Mouse (Mus musculus): ENCODE measurements around the gene Degs1. TPM values are rescaled to one million over a fixed set of nuclear protein-coding genes. Genes with fewer than 3 reads are reported as not detected.

The Degs1 gene
- total RNA-seq, 2 experiments from 2014 or later = 47.5 to 52.7 TPM

DNA sequence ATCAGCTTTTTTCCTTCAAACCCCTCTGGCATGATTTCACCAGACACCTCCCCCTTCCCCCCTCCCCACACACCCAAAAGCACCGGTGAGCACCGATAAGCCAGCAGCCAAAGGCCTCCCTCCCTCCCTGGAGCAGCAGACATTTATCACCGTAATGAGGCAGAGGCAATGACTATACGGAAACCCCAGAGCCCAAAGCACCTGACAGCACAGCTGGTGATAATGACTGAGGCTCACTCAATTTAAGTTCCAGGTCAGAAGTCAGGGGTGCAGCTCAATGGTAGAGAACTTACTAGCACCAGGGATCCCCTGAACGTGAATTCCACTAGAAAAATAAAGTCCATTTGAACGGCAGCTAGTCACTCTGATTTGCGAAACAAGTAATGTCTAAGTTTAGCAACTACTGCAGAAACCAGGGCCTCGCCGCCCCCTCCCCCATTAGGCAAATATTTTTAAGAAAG is 1.3 kb downstream of the Degs1 start:
- DNase-seq (ENCODE audit: low spot score in 2 of 2) = no peak

DNA sequence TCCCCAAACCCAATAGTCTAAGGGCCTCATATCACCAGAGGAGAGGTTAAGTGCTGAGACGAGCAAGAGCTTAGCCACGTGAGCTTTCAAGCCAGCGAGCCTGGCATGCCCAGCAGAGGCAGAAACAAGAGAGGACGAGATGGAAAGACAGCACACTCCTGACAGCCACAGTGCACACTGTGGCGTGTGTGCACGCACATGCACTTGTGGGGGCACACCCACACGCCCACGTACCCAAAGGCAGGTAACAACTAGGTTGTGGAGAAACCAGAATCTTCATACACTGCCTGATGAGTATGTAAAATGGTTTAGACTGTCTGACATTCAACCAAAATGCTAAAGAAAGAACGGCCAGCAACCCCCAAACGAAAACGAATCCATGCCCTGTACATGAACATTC is 2.0 kb downstream of the Degs1 start:
- DNase-seq (ENCODE audit: low spot score in 2 of 2) = no peak

DNA sequence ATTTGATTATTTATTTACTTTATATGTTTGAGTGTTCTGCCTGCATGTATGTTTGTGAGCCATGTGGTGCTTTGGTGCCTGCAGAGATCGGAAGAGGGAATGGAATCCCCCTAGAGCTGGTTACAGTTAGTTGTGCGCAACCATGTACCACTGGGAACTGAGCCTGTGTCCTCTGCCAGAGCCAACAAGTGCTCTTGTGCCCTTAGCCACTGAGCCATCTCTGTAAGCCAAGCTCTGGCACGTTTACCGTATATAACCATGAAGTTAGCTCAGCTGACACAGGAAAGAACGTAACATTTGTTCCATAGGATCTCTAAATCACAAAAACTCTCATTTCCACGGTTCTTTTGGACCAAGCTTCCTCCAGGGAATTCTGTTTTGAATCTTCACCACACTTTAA is 2.6 kb downstream of the Degs1 start:
- no peak for DNase-seq (ENCODE audit: low spot score in 2 of 2)

DNA sequence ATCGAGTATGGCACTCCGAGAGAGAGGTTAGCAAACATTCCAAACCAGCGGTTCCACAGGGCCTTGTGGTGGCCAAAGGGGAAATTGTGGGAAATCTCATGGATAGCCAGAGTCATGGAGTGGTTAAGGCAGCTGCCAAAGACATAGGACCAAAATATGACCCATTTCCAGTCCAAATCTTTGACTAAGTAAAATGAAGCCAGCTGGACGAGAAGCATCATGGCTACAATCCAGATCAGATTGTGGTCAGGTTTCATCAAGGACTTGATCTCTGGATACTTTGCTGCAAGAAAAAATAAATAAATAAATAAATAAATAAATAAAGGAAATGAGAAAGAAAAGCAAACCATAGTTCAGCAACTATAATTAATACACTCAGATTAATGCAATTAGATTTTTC is 3.2 kb downstream of the Degs1 start:
- DNase-seq (ENCODE audit: low spot score in 2 of 2) = no peak

DNA sequence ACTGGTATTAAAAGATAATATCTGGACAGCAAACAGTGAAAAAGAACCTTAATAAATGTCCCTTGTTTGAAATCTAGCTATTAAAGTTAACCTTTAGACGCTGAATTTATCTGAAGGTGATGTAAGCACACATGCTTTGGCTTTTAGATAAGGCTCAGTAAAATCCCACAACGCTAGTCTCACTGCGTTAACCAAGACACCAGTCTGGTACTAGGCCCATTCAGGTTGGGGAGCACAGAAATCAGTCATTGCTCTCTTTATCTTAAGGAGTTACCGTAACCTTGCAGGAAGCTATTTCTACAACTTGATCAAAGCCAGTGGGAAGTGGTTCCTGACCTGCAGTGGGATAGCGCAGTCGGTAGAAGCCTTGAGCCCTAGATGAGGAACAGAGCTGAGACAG is 7.5 kb downstream of the Degs1 start:
- no peak for DNase-seq (ENCODE audit: low spot score in 2 of 2)

DNA sequence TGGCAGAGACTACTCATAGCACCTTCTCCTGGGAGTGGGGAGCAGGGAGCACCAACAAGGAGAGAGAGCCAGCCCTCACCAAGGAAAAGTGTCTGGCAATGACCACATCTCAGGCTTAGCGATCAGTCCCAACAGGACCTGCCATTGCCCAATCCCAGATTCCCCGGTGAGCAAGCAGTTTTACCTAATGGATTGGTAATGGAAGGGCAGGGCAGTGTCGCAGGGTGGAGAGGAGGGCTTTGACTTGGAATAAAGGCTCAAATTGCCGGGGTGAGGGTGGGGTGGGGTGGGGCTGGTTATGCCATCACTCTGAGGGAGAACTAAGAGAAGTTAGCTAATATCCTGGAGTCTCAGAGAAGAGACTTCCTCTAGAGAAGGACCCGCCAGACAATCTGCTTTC is 11.0 kb downstream of the Degs1 start:
- DNase-seq (ENCODE audit: low spot score in 2 of 2) = no peak

DNA sequence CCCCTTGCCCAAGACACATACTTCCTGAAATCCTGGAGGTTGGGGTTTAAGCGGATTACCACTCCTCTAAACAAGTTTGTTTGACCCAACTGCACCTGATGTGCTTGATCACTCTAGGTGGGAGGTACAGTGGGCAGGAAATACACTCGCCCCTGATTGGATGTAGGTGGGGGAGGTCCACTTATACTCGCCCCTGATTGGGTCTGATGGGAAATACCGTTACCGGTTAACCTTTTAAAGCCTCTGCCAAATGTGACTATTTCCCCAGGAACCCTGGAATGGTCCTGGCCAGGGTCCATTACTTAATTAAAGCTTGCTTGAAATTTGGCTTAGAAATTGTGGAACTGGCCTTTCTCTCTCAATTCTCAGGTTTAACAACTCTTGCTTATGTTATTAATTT is 11.5 kb downstream of the Degs1 start:
- no peak for DNase-seq (ENCODE audit: low spot score in 2 of 2)

DNA sequence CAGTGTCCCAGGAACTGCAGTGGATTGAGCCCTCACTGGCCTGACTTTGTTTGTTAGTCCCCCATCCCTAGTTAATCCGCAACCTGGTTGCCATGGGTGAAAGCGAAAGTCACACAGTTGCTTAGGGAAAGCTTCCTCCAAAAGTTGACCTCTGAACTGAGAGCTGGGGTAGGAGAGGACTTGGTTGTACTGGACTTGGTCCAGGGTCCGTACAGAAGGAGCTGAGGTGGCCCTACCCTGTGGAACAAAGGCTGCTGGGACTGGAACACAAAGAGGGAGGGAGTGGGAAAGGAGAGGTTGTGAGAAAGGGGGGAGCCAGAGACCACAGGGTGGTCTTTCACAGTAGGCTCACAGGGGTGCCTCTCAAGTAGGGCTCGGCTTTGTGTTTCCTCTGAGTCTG is 14.3 kb downstream of the Degs1 start:
- DNase-seq (ENCODE audit: low spot score in 2 of 2) = no peak

DNA sequence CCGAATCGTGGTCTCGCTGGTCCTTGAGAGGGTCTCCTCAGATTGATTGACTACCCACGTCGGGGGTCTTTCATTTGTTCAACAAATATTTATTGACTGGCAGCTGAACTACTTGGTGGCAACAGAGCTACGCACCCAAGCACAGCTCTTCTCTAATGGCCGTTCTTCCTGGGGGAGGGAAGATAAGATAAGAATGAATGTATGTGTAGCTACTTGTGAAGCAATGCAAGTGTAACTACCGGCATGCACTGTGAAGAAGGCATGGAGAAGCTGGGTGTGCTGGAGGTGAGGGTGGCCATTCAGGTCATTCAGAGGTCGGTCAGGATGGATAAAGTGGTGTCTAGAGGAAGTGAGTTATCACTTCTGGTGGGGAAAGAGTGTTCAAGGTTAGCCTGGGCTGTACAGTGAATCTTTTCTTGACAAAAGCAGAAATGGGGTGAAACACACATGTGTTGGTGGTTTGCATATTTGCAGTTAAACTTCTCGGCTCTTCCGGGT is 16.5 kb downstream of the Degs1 start:
- DNase-seq (ENCODE audit: low spot score in 2 of 2) = no peak

DNA sequence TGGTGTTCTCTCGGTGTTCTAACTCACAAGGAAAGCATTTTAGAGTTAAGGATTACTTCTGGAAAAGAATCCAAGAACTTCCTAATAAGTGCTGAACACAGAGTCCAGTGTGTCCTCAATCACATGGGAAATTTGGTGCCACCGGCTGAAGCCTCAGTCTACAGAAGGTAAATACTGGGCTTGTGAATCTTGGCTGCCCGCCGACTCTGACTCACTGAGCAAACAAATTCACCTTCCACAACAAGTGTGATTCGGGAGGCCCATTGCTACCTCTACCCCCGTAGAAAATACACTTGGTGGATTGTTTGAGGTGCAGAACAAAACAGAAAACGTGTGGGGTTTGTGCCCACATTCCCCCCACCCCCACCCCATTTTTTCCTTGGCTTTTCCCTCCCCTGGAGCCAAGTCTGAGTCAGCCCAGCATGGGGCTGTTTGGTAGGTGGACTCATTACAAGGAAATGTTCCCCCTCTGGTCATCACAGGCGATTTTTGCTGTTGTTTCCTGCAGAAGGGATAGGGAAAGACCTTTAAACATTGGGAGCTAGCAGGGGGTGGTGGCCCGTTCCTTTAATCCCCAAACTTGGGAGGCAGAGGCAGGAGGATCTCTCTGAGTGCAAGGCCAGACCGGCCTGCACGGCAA is 26.4 kb downstream of the Degs1 start:
- DNase-seq (ENCODE audit: low spot score in 2 of 2) = no peak

DNA sequence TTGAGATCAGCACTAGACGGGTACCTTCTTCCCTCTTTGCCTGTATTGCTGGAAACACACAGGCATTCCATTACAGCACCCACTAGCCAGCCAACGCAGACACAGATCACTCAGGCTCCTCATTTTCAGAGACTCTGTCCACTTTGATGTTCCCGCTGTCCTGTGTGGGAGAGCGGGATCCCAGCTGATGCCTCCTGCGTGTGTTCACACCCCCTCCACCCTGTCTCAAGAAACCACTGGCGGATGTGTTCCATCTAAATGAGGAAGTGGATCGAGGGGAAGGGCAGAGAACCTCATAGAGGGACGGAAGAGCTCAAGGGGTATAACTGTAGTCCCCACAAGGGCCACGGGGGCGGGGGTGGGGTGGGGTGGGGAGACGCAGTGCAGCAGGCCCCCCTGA is 27.6 kb downstream of the Degs1 start:
- DNase-seq (ENCODE audit: low spot score in 2 of 2) = no peak

DNA sequence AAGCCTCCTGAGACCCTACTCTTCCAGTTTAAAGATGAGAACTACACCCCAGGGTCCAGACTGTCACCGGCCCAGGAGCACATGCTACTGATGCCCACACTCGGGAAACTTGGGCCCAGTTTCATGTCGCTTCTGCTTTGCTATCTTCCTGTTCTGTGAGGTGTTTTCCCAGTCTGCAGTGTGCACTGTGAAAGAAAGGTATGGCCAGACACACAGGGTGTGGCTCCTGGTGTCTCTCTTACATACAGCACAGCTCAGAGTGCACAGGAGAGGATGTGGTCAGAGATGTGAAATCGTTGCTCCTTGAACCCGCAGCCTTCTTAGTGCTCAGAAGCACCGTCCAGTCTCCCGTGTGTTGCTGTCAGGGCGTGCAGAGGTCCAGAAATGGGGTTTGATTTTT is 28.0 kb downstream of the Degs1 start:
- no peak for DNase-seq (ENCODE audit: low spot score in 2 of 2)

DNA sequence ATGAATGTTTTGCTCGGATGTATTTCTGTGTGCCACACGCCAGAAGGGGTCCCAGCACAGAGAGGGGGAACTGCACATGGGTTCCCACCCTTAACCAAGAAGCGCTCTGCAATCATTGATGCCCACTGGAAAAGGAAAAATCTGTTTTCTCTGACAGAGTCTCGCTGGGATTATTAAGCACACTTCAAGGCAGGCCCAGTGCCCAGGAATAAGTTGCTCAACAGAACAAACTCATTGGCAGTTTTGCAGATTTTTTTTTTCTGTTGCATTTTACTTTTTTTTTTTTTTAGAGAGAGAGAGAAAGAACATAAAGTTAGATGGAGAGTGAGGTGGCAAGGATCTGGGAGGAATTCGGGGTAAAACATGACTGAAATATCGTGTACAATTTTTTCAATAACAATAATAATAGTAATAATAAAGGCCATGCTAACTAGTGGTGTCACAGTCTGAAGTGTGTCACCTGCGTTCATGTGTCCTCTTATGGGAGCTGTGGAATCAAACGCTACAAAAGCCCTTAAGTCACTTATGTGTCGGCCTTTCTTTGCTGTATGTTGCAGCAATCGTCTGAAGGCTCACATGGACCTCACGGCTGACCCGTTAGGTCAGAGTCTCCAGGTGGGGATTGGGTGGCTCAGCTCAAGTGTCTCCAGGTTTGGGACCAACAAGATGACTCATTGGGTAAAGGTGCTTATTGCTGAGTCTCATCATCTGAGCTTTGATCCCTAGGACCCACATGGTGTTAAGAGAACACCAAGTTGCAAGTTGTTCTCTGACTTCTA is 28.7 kb downstream of the Degs1 start:
- DNase-seq (ENCODE audit: low spot score in 2 of 2) = no peak

DNA sequence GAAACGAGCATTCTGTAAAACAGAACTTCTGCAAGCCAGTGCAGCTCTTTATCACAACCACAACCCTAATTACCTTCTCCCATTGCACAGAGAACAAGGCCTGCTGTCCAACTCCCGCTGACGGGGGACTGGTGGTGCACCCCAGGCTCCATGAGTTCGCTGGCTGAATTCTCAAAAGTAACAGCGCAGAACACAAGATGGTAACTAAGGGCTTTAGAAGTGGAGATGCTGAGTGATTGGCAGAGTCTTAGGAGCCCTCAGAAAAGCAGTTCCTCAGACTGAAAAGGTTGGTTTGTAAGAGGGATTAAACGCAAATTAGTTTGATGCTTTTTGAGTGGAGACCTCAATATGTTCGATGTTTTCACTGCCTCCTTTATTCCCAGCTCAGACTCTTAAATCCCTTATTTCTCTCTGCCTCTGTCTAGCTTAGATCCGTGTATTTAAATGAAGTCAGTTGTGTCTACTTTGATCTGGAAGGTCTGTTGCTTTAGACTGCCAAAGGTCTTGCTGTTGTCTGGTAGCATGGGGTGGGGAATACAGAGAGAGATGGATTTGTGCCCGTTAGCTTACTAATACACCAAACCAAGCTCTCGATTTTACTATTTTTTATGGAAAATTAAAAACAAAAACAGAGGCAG is 30.0 kb downstream of the Degs1 start:
- DNase-seq (ENCODE audit: low spot score in 2 of 2) = no peak

DNA sequence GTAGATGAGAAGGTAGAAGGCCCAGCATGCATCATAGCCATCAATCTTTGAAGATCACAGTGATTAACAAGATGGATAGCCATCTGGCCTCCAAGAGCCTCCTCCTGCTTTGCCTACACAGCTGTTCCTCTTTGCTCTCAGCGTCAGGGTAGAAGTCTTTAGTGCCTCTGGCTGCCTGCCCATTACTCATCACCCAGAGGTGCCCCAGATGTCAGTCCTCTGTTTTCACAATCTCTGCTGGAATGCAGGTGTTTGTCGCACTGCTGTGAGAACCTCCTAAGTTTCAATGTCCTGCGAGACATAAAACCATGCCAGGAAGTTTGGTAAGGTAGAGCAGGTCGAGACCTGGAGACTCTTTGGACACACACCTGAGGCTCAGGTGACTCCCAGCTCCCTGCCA is 31.9 kb downstream of the Degs1 start:
- DNase-seq (ENCODE audit: low spot score in 2 of 2) = no peak

DNA sequence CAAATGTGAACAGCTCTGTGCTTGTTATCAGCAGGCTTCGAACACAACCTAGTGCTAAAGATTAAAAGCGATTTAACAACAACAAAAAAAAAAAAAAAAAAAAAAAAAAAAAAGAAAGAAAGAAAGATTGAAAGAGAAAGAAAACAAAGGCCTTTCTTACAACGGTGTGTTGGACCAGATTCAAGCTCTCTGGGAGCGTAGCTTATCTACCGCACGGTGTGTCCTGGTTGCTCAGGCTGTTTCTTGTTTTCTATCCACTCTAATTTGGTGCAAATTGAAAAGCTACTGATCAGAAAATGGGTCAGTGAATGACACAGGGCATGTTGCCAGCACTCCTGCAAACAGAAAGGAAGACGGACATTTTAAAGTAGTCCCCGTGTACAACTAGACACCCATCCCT is 33.3 kb downstream of the Degs1 start:
- DNase-seq (ENCODE audit: low spot score in 2 of 2) = no peak

DNA sequence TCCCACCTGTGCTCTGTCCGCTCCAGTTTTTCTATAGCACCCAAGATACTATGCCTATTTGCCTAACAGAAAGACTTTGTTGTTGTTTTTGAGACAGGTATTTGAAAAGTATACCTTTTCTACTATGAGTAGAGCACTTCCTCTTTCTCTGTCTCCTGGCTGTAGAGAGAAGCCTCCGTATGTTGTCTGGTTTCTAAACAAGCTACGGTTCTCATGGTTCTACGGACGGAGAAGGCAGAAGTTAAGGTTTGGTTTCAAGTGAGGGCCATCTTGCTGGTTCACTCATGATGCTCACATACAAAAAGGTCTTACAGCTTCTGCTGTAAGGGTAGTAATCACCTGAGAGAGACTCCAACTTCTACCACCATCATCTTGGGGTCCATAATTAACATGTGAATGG is 37.6 kb downstream of the Degs1 start:
- DNase-seq (ENCODE audit: low spot score in 2 of 2) = no peak

DNA sequence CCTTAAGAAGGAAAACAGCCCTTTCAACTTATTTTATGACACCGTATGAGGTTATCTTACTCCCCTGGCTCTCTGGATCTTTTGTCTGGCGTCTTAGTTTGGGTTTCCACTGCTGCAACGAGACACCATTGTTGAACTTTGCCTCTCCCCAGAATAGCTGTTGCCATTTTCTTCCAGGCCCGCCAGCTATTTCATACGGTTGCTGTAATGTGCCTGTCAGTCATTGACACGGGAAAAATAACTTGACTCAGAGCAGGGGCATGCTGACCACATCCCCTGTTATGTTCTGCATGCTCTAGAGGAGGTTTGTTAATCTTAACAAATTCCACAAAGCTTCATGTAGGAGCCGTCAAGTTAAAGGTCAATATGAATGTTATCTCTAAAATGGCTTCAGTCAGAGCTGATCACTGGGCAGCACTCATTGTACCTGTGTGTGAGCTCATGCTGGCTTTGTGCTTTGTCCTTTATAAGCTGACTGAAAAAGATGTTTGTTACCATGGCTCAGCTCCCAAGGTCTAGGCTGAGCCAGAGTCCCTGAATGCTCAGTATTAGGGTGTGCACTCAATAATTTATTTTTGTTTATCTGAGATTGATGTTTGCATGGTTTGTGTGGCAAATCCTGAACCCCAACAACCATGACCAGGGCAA is 44.4 kb downstream of the Degs1 start:
- no peak for DNase-seq (ENCODE audit: low spot score in 2 of 2)

DNA sequence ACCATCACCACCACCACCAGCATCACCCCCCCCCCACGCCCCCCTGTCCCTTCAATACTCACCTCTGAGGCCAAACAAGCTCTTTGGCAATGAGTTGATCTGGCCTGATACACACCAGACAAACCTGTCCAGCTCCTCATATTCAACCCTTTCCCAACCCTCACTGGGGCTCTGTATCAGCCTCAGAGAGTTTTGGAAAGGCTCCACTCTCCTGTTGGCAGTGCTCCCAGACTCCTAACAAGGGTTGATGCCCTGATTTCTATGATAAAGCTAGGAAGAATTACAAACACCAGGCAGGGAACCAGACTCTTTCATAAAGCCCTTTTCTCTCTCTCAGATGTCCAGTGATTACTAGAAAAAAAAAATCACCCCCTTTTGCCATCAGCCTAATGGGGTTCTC is 45.2 kb downstream of the Degs1 start:
- no peak for DNase-seq (ENCODE audit: low spot score in 2 of 2)

DNA sequence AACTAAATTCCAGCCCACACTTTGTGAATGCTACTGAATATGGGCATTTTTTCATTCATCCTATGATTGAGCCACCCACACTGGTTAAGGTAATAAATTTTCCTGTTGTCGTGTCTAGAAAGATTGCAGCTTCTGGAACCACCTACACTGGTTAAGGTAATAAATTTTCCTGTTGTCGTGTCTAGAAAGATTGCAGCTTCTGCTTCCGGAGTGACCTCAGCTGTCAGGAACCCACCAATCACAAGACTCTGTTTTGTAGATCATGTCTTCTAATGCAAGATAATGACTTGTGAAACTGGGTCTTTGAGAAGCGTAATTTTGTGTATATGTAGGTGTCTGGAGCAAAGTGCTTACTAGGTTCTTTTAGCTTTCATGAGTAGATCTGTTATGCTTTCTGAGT is 47.4 kb downstream of the Degs1 start:
- DNase-seq (ENCODE audit: low spot score in 2 of 2) = no peak

DNA sequence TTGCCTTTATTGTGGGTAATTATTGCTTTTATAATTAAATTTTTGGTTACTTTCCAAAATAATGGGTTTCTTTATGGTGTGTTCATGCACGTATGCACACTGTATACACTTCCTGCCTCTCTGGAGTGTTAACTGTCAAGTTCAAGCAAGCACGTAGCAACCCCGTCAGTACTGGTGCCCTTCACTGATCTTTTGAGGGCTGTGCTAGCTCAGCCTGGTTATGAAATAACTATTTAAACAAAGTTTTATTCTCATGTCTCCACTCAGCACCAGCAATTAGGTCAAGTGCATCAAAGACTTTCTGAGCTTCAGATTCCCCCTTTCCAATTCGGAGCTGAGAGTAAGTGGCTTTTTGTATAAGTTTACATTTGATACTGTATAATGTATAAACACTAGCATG is 53.2 kb downstream of the Degs1 start:
- DNase-seq (ENCODE audit: low spot score in 2 of 2) = no peak
